Mouse (Mus musculus): ENCODE measurements at regions not wholly inside any gene's neighbourhood (a gene's known extent, or its start where the extent isn't known, plus 50 kb on each side); places are given as distances from the start of the nearest gene placed in this dataset.
A peak's percentile ranks its signal among the peaks of the same experiment; 100 is the strongest.

DNA sequence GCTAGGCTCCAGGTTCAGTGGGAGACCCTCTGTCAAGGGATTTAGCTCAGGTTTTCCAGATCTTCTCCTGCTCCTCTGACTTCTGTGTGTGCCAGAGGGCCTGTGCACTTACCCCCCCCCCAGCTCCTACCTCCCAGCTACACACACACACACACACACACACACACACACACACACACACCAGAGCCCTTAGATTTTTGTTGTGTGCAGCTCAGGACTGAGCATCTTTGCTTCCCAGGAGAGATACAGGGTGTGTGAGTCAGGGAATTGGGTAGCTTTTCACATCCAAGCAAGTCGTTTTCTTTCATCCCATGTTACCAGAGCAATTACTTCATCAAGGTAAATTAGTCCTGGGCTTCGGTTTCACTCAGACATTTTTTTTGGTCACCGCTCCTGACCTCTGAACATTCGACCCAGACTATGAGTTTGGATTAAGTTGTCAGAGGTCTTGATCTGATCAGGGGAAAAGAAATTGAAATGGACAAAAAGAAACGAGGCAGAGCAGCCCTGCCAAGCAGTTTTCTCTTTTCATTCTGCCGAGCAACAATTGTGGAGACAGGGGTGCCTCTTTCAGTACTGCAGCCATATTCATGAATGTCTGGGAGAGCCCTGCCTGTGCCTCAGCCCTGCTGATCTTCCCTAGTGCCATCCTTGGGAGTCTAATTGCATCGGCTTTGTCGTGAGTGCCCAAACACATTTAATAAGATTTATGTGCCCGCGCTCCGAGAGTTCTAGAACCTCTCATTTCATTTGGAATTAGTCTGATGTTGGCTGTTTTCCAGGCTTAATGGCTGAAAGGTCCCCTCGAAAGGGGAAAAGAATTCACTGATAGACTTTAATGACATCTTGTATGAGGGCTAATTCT, 241.3 kb downstream of the 1500009L16Rik start:
- no peak overlapping the region for H3K4me2 ChIP-seq (ENCODE audit: low read depth, low read length)
- no peak overlapping the region for H3K4me3 ChIP-seq (ENCODE audit: low read length)
- no peaks in the 10 kb centered on the region for H3K36me3 ChIP-seq (ENCODE audit: control insufficient read depth, insufficient read depth)
- no peaks in the 10 kb centered on the region for H3K9me3 ChIP-seq (replicated peaks; ENCODE audit: control insufficient read depth, low read length)
- ATAC-seq (replicated peaks; ENCODE audit: extremely low read depth, insufficient read depth, low FRiP score), result no peak
- H3K9ac ChIP-seq (ENCODE audit: low read length), result no peak overlapping the region
- no peak overlapping the region for H3K27ac ChIP-seq (ENCODE audit: low read length)
- 71% methylated on average over 12 of the region's 12 CpGs for WGBS
- no peaks in the 10 kb centered on the region for H3K4me1 ChIP-seq (ENCODE audit: control insufficient read depth, insufficient read depth, low read length)
- no peaks in the 10 kb centered on the region for H3K27me3 ChIP-seq (ENCODE audit: control insufficient read depth, insufficient read depth, low read length)

DNA sequence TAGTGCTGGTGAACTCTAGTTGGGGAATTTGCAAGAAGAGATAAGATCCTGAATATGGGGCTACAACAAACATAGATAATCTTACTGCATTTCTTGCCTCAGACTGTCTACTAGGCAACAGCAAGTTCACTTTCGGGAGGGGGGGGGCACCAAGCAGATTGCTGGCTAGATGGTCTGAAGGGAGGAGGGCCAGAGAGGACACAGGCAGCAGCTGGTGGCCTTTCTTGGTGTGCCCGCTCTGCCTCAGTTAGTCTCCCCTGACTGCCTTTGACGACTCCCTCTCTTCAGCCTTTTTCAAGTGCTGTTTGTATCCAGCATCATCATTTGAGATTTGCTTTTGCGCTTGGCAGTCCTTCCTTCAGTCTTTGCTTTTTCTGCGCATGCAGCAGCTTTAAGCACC, 242.2 kb downstream of the 1500009L16Rik start:
- no peaks in the 10 kb centered on the region for H3K9me3 ChIP-seq (replicated peaks; ENCODE audit: control insufficient read depth, low read length)
- no peak overlapping the region for H3K4me2 ChIP-seq (ENCODE audit: low read depth, low read length)
- H3K27me3 ChIP-seq (ENCODE audit: control insufficient read depth, insufficient read depth, low read length), result no peaks in the 10 kb centered on the region
- H3K27ac ChIP-seq (ENCODE audit: low read length), result no peak overlapping the region
- 80% methylated on average over 5 of the region's 5 CpGs for WGBS
- H3K9ac ChIP-seq (ENCODE audit: low read length), result no peak overlapping the region
- H3K36me3 ChIP-seq (ENCODE audit: control insufficient read depth, insufficient read depth), result no peaks in the 10 kb centered on the region
- no peak for ATAC-seq (replicated peaks; ENCODE audit: extremely low read depth, insufficient read depth, low FRiP score)
- H3K4me1 ChIP-seq (ENCODE audit: control insufficient read depth, insufficient read depth, low read length), result no peaks in the 10 kb centered on the region
- no peak overlapping the region for H3K4me3 ChIP-seq (ENCODE audit: low read length)

DNA sequence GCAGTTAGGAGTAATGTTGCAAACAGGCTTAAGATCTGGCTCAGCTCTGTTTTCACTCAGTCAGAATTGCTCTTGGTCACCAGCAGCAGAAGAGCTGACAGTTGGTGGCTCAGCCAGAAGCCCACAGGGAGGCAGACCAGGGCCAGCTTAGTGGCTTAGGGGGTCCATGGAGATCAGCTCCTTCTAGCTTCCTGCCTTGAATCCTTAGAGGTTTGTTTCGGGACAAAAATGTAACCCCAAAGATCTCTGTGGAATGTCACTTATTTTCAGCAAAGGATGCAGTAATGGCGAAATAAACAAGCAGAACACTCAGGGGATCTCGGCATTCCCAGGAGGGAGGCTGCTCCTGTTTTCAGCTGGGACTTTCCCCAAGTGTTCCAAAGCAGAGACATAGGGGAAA, 247.8 kb downstream of the 1500009L16Rik start:
- H3K27me3 ChIP-seq (ENCODE audit: control insufficient read depth, insufficient read depth, low read length), result no peaks in the 10 kb centered on the region
- H3K4me3 ChIP-seq (ENCODE audit: low read length), result no peak overlapping the region
- no peak overlapping the region for H3K27ac ChIP-seq (ENCODE audit: low read length)
- H3K9ac ChIP-seq (ENCODE audit: low read length), result no peak overlapping the region
- H3K4me2 ChIP-seq (ENCODE audit: low read depth, low read length), result no peak overlapping the region
- ATAC-seq (replicated peaks; ENCODE audit: extremely low read depth, insufficient read depth, low FRiP score), result no peak
- no peaks in the 10 kb centered on the region for H3K36me3 ChIP-seq (ENCODE audit: control insufficient read depth, insufficient read depth)
- 53% methylated on average over 3 of the region's 3 CpGs for WGBS
- H3K4me1 ChIP-seq (ENCODE audit: control insufficient read depth, insufficient read depth, low read length), result no peaks in the 10 kb centered on the region
- H3K9me3 ChIP-seq (replicated peaks; ENCODE audit: control insufficient read depth, low read length), result no peaks in the 10 kb centered on the region

DNA sequence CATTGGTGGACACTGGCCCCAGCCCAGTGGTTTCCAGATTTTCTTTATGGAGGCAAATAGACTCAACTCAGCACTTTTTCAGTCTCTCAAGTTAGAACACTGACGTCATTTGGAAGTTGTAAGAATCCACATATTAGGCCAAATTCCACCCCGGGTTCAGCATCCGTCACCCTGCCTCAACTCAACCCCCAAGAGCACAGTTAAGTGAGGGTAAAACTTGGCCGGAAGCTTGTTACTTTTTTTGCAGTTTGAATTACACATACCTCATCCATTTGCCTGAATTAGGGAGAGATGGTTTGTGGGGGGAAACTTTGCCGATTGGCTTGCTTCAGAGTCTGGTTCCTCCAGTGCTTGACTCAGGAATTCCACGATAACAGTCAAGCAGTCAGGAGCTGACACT, 251.9 kb downstream of the 1500009L16Rik start:
- H3K9me3 ChIP-seq (replicated peaks; ENCODE audit: control insufficient read depth, low read length), result no peaks in the 10 kb centered on the region
- H3K36me3 ChIP-seq (ENCODE audit: control insufficient read depth, insufficient read depth), result no peaks in the 10 kb centered on the region
- H3K27ac ChIP-seq (ENCODE audit: low read length), result no peak overlapping the region; the same call in 1 of the 2 replicates
- WGBS, result 51% methylated on average over 6 of the region's 6 CpGs
- H3K4me2 ChIP-seq (ENCODE audit: low read depth, low read length), result no peak overlapping the region
- no peak overlapping the region for H3K4me3 ChIP-seq (ENCODE audit: low read length)
- H3K4me1 ChIP-seq (ENCODE audit: control insufficient read depth, insufficient read depth, low read length), result no peaks in the 10 kb centered on the region
- ATAC-seq (replicated peaks; ENCODE audit: extremely low read depth, insufficient read depth, low FRiP score), result peak; percentile 65
- H3K9ac ChIP-seq (ENCODE audit: low read length), result no peak overlapping the region
- no peaks in the 10 kb centered on the region for H3K27me3 ChIP-seq (ENCODE audit: control insufficient read depth, insufficient read depth, low read length)

DNA sequence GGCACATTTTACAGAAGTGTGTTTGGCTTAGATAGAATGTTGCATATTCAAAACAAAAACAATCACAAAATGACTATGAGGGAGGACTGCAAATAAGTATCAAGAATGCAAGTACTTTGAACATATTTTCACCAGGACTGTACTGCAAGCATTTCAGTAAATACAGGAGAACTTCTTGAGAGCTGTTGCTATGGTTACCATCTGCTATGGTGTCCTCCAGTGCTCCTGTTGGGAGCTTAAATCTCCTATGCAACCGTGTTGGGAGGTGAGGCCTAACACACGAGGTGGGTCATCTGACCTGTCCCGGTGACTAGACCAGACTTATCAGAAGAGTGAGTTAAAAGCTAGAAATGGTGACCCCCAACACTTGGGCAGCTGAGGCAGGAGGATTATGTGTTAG, 253.9 kb downstream of the 1500009L16Rik start:
- ATAC-seq (replicated peaks; ENCODE audit: extremely low read depth, insufficient read depth, low FRiP score), result no peak
- WGBS, result 62% methylated on average over 3 of the region's 3 CpGs

DNA sequence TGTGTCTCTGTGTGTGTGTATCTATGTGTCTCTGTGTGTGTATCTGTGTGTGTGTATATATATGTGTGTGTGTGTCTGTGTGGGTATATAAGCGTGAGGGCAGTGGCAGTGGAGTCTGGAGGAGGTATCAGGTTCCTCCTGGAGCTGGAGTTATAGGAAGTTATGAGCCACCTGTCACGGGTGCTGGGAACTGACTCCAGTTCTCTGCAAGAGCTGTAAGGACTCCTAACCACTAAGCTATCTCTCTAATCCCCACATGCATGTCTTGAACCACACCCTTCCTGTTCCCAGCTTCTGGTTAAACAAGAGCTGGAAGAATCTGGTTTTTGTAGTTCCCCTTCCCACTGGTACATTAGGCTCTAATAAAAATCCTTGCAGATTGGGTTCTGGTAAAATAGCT, 257.3 kb downstream of the 1500009L16Rik start:
- ATAC-seq (replicated peaks; ENCODE audit: extremely low read depth, insufficient read depth, low FRiP score), result no peak
- Histone ChIP-seq H3K36me3 (ENCODE audit: control insufficient read depth, insufficient read depth) (no peaks in the 10 kb centered on the region), H3K4me2 (ENCODE audit: low read depth, low read length) (no peak overlapping the region), H3K4me1 (ENCODE audit: control insufficient read depth, insufficient read depth, low read length) (no peaks in the 10 kb centered on the region), H3K27ac (ENCODE audit: low read length) (no peak overlapping the region), H3K27me3 (ENCODE audit: control insufficient read depth, insufficient read depth, low read length) (no peaks in the 10 kb centered on the region), H3K9me3 (replicated peaks; ENCODE audit: control insufficient read depth, low read length) (no peaks in the 10 kb centered on the region), H3K9ac (ENCODE audit: low read length) (no peak overlapping the region), H3K4me3 (ENCODE audit: low read length) (no peak overlapping the region)
- 78% methylated on average over 2 of the region's 2 CpGs for WGBS

More for the DNA sequence above, 253.9 kb downstream of the 1500009L16Rik start:
- Histone ChIP-seq H3K4me1 (ENCODE audit: control insufficient read depth, insufficient read depth, low read length) (no peaks in the 10 kb centered on the region), H3K9ac (ENCODE audit: low read length) (no peak overlapping the region), H3K27me3 (ENCODE audit: control insufficient read depth, insufficient read depth, low read length) (no peaks in the 10 kb centered on the region), H3K4me3 (ENCODE audit: low read length) (no peak overlapping the region), H3K9me3 (replicated peaks; ENCODE audit: control insufficient read depth, low read length) (no peaks in the 10 kb centered on the region), H3K36me3 (ENCODE audit: control insufficient read depth, insufficient read depth) (no peaks in the 10 kb centered on the region), H3K27ac (ENCODE audit: low read length) (no peak overlapping the region), H3K4me2 (ENCODE audit: low read depth, low read length) (no peak overlapping the region)

DNA sequence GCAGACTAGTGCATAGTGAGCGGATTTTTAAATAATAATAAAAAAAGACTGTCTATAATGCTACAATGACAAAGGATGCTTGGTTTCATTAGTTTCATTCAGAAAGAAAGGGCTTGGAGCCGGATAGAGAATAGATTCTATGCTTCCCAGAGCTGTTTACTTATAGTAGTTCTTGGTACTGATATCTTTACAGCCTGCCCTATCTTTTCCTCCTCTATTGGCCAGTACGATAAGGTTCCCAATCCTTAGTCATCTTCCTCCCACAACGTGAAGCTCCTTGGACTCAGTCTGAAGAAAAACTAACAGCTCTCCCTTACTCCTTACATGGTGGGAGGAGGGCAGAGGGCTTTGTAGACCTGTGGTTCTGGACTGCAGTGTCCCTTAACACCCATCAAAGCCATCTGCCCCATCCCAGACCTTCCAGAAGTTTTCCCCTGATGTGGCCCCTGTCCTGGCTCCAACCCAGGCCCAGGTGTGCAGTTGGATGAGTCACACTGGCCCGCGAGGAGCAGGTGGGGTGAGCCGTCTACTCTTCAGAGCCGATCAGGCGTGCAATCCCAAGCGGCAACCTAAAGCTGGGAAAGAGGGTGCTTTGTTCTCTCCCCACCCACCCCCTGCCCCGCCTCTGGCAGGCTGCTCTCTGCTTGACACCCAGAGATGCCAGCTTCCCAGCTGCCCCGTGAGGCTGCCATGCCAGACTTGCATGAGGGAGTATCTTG, 262.2 kb downstream of the 1500009L16Rik start:
- Histone ChIP-seq H3K27me3 (ENCODE audit: control insufficient read depth, insufficient read depth, low read length) (no peaks in the 10 kb centered on the region), H3K27ac (ENCODE audit: low read length) (no peak overlapping the region), H3K9ac (ENCODE audit: low read length) (no peak overlapping the region), H3K4me1 (ENCODE audit: control insufficient read depth, insufficient read depth, low read length) (no peaks in the 10 kb centered on the region), H3K9me3 (replicated peaks; ENCODE audit: control insufficient read depth, low read length) (no peaks in the 10 kb centered on the region), H3K4me2 (ENCODE audit: low read depth, low read length) (no peak overlapping the region), H3K4me3 (ENCODE audit: low read length) (no peak overlapping the region), H3K36me3 (ENCODE audit: control insufficient read depth, insufficient read depth) (no peaks in the 10 kb centered on the region)
- 70% methylated on average over 12 of the region's 12 CpGs for WGBS
- no peak for ATAC-seq (replicated peaks; ENCODE audit: extremely low read depth, insufficient read depth, low FRiP score)

DNA sequence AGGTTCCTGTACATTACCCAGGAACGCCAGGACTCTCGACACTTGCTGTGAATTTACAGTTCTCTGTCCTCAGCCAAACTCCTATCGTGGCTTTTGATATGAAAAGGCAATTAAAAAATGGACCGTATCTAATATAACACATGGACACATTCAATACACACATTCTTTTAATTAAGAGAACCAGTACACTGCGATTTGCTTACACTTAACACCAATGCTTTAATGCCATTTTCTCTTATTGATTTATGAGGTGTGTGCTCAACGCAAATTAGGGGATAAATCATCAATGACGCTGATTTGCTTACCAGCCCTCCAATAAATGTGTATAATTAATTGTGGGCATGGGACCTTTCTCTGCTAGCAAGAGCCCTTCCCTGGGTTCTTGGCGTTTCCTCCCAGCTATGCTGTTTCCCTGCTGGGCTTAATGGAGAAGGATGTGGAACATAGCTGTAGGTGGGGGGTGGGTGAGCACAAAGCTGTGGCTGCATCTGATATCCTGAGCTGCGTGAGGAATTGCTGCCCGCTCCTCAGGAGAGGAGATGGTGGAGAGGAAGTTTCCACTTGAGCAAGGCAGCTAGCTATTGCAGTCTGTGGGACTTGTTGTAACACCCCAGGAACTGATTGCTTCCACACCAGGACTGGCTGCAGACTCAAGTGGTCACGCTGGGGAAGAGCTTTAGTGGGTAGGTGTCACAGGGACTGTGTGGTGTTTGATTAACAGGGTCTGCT, 270.1 kb downstream of the 1500009L16Rik start:
- Histone ChIP-seq H3K36me3 (ENCODE audit: control insufficient read depth, insufficient read depth) (no peaks in the 10 kb centered on the region), H3K9me3 (replicated peaks; ENCODE audit: control insufficient read depth, low read length) (no peaks in the 10 kb centered on the region; the same call in 1 of the 2 replicates), H3K4me2 (ENCODE audit: low read depth, low read length) (no peak overlapping the region; the same call in 1 of the 2 replicates), H3K4me3 (ENCODE audit: low read length) (no peak overlapping the region), H3K27me3 (ENCODE audit: control insufficient read depth, insufficient read depth, low read length) (no peaks in the 10 kb centered on the region), H3K9ac (ENCODE audit: low read length) (no peak overlapping the region), H3K4me1 (ENCODE audit: control insufficient read depth, insufficient read depth, low read length) (peaks cover 12% of the 10 kb centered on the region), H3K27ac (ENCODE audit: low read length) (0 out of 2 replicates have a peak overlapping the region, but pooled peaks have one; percentile 18)
- no peak for ATAC-seq (replicated peaks; ENCODE audit: extremely low read depth, insufficient read depth, low FRiP score)
- WGBS, result 58% methylated on average over 11 of the region's 11 CpGs
